Mouse (Mus musculus) retina, adult 2 months (tissue): ENCODE measurements at regions not wholly inside any gene's neighbourhood (a gene's known extent, or its start where the extent isn't known, plus 50 kb on each side); places are given as distances from the start of the nearest gene placed in this dataset.

Source experiments
- DNase-seq: peaks from one replicate; pipeline ENCODE4 v3.0.0-alpha.2; 2012; ENCODE audit warnings: low read depth, low spot score

GRCm38 (mm10) chr15:62435141-62435680 is 1409.8 kb downstream of the Gsdmc2 start:
- no peak for DNase-seq

- no peak for DNase-seq
Measured at GRCm38 (mm10) chr15:62432742-62433245, 1412.2 kb downstream of the Gsdmc2 start.

GRCm38 (mm10) chr15:62431150-62431678 is 1413.8 kb downstream of the Gsdmc2 start:
- no peak for DNase-seq

GRCm38 (mm10) chr15:62422995-62423394 is 1422.0 kb downstream of the Gsdmc2 start:
- no peak for DNase-seq

GRCm38 (mm10) chr15:62421073-62421851 is 1423.7 kb downstream of the Gsdmc2 start:
- no peak for DNase-seq

GRCm38 (mm10) chr15:62416691-62417090 is 1428.3 kb downstream of the Gsdmc2 start:
- DNase-seq: no peak

- DNase-seq: no peak
Measured at GRCm38 (mm10) chr15:62413694-62414093, 1431.3 kb downstream of the Gsdmc2 start.

- no peak for DNase-seq
Measured at GRCm38 (mm10) chr15:62402142-62402541, 1442.8 kb downstream of the Gsdmc2 start.

- DNase-seq: no peak
Measured at GRCm38 (mm10) chr15:62400984-62401609, 1443.9 kb downstream of the Gsdmc2 start.

GRCm38 (mm10) chr15:62399381-62399780 is 1445.6 kb downstream of the Gsdmc2 start:
- DNase-seq: no peak

GRCm38 (mm10) chr15:62397009-62397408 is 1448.0 kb downstream of the Gsdmc2 start:
- DNase-seq: no peak

- no peak for DNase-seq
Measured at GRCm38 (mm10) chr15:62395377-62395776, 1449.6 kb downstream of the Gsdmc2 start.

GRCm38 (mm10) chr15:62393416-62393815 is 1451.6 kb downstream of the Gsdmc2 start:
- DNase-seq: no peak

GRCm38 (mm10) chr15:62392839-62393238 is 1452.1 kb downstream of the Gsdmc2 start:
- no peak for DNase-seq

GRCm38 (mm10) chr15:62392381-62392780 is 1452.6 kb downstream of the Gsdmc2 start:
- DNase-seq: no peak

- no peak for DNase-seq
Measured at GRCm38 (mm10) chr15:62389431-62390105, 1455.4 kb downstream of the Gsdmc2 start.

GRCm38 (mm10) chr15:62382233-62382632 is 1459.4 kb upstream of the A1bg start:
- no peak for DNase-seq

- no peak for DNase-seq
Measured at GRCm38 (mm10) chr15:62374641-62375040, 1451.8 kb upstream of the A1bg start.

- DNase-seq: no peak
Measured at GRCm38 (mm10) chr15:62361171-62361570, 1438.4 kb upstream of the A1bg start.

- DNase-seq: no peak
Measured at GRCm38 (mm10) chr15:62358338-62359239, 1435.8 kb upstream of the A1bg start.

- no peak for DNase-seq
Measured at GRCm38 (mm10) chr15:62353786-62354185, 1431.0 kb upstream of the A1bg start.
